Mouse (Mus musculus) thymus, adult 18-20 months (tissue): ENCODE results near the gene Pigt.

Experiments used
- DNase-seq, 2 experiments: peaks; one replicate each; pipeline ENCODE4 v3.0.0; 2022; ENCODE audit warnings: mixed read lengths in 2 of 2

The Pigt gene

GRCm38 (mm10) chr2:164496847-164497690 lies at the start of gene Pigt:
TSS of gene Pigt (plus strand) at chr2:164497520.
- peak; percentile 75 to 79 for DNase-seq

GRCm38 (mm10) chr2:164448140-164448539 lies 49.2 kb upstream of the Pigt start:
- DNase-seq = no peak

- DNase-seq = no peak
These were observed 48.4 kb upstream of the Pigt start for GRCm38 (mm10) chr2:164448921-164449320.

GRCm38 (mm10) chr2:164449341-164450042 lies 47.8 kb upstream of the Pigt start:
- DNase-seq = no peak

GRCm38 (mm10) chr2:164452000-164452676 lies 45.2 kb upstream of the Pigt start:
- DNase-seq = no peak

GRCm38 (mm10) chr2:164453047-164453757 lies 44.1 kb upstream of the Pigt start:
- no peak for DNase-seq

- no peak for DNase-seq
These were observed 43.3 kb upstream of the Pigt start for GRCm38 (mm10) chr2:164453887-164454500.

GRCm38 (mm10) chr2:164454846-164455245 lies 42.5 kb upstream of the Pigt start:
- no peak for DNase-seq

GRCm38 (mm10) chr2:164455421-164456190 lies 41.7 kb upstream of the Pigt start:
- DNase-seq = no peak

- DNase-seq = no peak
These were observed 40.9 kb upstream of the Pigt start for GRCm38 (mm10) chr2:164456413-164456812.

GRCm38 (mm10) chr2:164456864-164457300 lies 40.4 kb upstream of the Pigt start, which contains the start of gene Sys1:
TSS of gene Sys1 (plus strand) at chr2:164456964.
- DNase-seq = no peak

GRCm38 (mm10) chr2:164457942-164458341 lies 39.4 kb upstream of the Pigt start:
- DNase-seq = no peak

- DNase-seq = no peak
These were observed 38.8 kb upstream of the Pigt start for GRCm38 (mm10) chr2:164458535-164458934.

GRCm38 (mm10) chr2:164460745-164461551 lies 36.4 kb upstream of the Pigt start, which contains the start of gene Gm20458:
TSS of gene Gm20458 (plus strand) at chr2:164460967.
- DNase-seq = peak; percentile 94 to 97

- no peak for DNase-seq
These were observed 32.2 kb upstream of the Pigt start for GRCm38 (mm10) chr2:164465161-164465560.

GRCm38 (mm10) chr2:164466787-164467186 lies 30.5 kb upstream of the Pigt start:
- DNase-seq = no peak

GRCm38 (mm10) chr2:164470254-164470653 lies 27.1 kb upstream of the Pigt start:
- no peak for DNase-seq

GRCm38 (mm10) chr2:164473624-164474023 lies 23.7 kb upstream of the Pigt start, which contains the start of gene Trp53tg5:
TSS of gene Trp53tg5 (minus strand) at chr2:164473724.
- no peak for DNase-seq

GRCm38 (mm10) chr2:164485681-164486257 lies 11.6 kb upstream of the Pigt start, which contains the start of gene Dbndd2:
TSS of gene Dbndd2 (plus strand) at chr2:164486106.
- DNase-seq = no peak
